Mouse (Mus musculus): Measurements from ENCODE around the gene Serpina3i. TPM values are rescaled to one million over a fixed set of nuclear protein-coding genes. Genes with fewer than 3 reads are reported as not detected.

The Serpina3i gene
- not detected in 2 replicates for polyA plus RNA-seq (2014; fragmentation: Nextera tagmentation; extraction: Ambion mirVana)

DNA sequence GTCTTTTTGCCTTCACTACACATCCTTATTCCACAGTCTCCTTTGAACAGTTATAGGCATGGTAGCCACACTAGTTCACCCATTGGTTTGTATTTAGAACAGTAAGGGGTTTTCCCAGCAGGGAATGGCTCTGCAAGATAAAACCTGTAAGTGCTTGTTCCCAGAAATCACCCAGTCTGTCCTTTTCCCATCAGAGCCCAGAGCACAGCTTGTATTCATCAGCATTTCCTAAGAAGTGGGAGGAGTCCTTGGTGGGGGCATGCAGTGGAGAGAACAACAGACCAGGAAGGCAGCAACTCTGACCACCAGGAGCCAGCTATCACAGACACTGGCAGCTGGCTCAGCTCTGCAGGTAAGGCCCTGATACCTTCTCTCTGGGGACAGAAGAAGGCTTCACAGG, at the start of gene Serpina3i:
TSS of gene Serpina3i (plus strand) at position 260 of the 400 bp plus-strand sequence.
- Histone ChIP-seq H3K4me1 (ENCODE audit: control insufficient read depth, insufficient read depth, low read length) (0 out of 2 replicates have a peak, but pooled peaks cover 4% of the 10 kb centered on the region), H3K27me3 (ENCODE audit: control insufficient read depth, insufficient read depth, low read length) (no peaks in the 10 kb centered on the region), H3K27ac (ENCODE audit: low read depth, low read length) (no peak within 1 kb of the TSS), H3K4me2 (no peak within 1 kb of the TSS), H3K9me3 (replicated peaks; ENCODE audit: control insufficient read depth, low read length) (no peaks in the 10 kb centered on the region), H3K36me3 (ENCODE audit: control insufficient read depth, insufficient read depth, low read length) (no peaks in the 10 kb centered on the region), H3K9ac (ENCODE audit: low read depth, low read length) (no peak within 1 kb of the TSS), H3K4me3 (ENCODE audit: low read depth, low read length) (no peak within 1 kb of the TSS)
- ATAC-seq (replicated peaks; ENCODE audit: insufficient number of reproducible peaks, low FRiP score, low TSS enrichment) = no peak

DNA sequence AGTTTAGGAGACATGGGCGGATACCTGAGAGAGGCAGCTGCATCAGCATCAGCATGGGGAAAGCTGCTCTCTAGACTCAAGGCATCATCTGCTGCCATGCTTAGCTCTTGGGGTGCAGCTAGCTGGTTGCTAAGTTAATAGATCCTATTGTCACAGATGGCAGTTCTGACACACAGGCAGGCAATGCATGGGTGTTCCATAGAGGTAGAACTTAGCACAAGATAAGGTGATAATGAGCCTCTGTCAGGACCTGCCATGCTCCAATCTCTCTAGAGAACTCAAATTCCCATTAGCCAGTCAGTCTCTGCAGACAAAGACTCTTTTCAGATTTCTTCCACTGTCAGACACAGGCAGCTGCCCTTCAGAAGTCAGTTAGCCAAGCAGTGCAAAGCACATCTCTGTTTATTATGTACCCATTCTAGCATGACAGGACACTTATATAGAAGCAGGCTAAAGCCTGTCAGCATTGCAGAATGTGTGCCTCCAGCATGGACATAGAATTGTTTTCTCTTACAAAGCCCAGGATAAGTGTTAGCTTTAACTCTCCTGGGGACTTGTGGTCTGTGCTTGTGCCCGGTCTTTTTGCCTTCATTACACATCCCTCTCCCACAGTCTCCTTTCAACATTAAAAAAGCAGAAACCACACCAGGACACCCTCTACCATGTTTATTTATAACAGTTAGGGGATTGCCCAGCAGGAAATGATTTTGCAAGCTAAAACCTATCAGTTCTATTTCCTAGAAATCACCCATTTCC, 49.1 kb upstream of the Serpina3i start:
- Histone ChIP-seq H3K4me3 (ENCODE audit: low read depth, low read length) (no peak overlapping the region), H3K27ac (ENCODE audit: low read depth, low read length) (no peak overlapping the region), H3K9ac (ENCODE audit: low read depth, low read length) (no peak overlapping the region), H3K9me3 (replicated peaks; ENCODE audit: control insufficient read depth, low read length) (no peaks in the 10 kb centered on the region), H3K4me2 (no peak overlapping the region), H3K27me3 (ENCODE audit: control insufficient read depth, insufficient read depth, low read length) (no peaks in the 10 kb centered on the region), H3K4me1 (ENCODE audit: control insufficient read depth, insufficient read depth, low read length) (no peaks in the 10 kb centered on the region), H3K36me3 (ENCODE audit: control insufficient read depth, insufficient read depth, low read length) (no peaks in the 10 kb centered on the region)
- ATAC-seq (replicated peaks; ENCODE audit: insufficient number of reproducible peaks, low FRiP score, low TSS enrichment) = no peak
- WGBS (ENCODE audit: insufficient replicate concordance) = 65% methylated on average over 2 of the region's 2 CpGs

DNA sequence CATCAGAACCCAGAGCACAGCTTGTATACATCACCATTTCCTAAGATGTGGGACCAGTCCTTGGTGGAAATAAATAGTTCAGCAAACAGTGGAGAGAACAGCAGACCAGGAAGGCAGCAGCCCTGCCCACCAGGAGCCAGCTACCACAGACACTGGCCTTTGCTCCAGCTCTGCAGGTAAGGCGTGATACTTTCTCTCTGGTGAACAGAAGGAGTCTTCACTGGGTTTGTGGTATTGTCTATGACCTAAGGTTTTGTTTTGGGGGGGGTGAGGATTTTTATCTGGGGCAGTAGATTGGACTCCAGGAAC, 48.5 kb upstream of the Serpina3i start, which contains the start of gene Serpina3f:
TSS of gene Serpina3f (plus strand) at position 100 of the 309 bp plus-strand sequence.
- no peak within 1 kb of the TSS for H3K4me3 ChIP-seq (ENCODE audit: low read depth, low read length)
- 48% methylated on average over 1 of the region's 1 CpGs for WGBS (ENCODE audit: insufficient replicate concordance)

DNA sequence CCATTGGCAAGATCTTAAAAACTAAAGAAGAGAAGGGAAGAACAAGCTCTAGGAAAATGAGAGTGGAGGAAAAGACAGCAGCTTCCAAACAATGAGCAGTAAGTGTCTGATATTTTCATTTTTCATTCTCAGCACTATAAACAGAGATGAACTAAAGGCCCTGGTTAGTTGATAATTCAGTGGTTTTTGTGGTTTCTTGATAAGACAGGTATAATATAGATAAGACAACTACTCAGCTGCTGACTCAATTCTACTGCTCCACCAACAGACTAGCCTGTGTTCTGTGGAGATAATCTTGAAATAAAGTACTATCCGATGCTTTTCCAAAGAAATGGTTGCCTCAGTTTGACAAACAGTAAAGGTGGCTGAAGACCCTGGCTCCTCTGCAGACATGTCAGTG, 47.7 kb upstream of the Serpina3i start:
- Histone ChIP-seq H3K9ac (ENCODE audit: low read depth, low read length) (no peak overlapping the region), H3K27me3 (ENCODE audit: control insufficient read depth, insufficient read depth, low read length) (no peaks in the 10 kb centered on the region), H3K4me1 (ENCODE audit: control insufficient read depth, insufficient read depth, low read length) (no peaks in the 10 kb centered on the region), H3K9me3 (replicated peaks; ENCODE audit: control insufficient read depth, low read length) (no peaks in the 10 kb centered on the region), H3K4me2 (no peak overlapping the region), H3K36me3 (ENCODE audit: control insufficient read depth, insufficient read depth, low read length) (no peaks in the 10 kb centered on the region), H3K4me3 (ENCODE audit: low read depth, low read length) (no peak overlapping the region), H3K27ac (ENCODE audit: low read depth, low read length) (no peak overlapping the region)
- 64% methylated on average over 1 of the region's 1 CpGs for WGBS (ENCODE audit: insufficient replicate concordance)
- ATAC-seq (replicated peaks; ENCODE audit: insufficient number of reproducible peaks, low FRiP score, low TSS enrichment) = no peak

More for the DNA sequence above, 48.5 kb upstream of the Serpina3i start, which contains the start of gene Serpina3f:
- ATAC-seq (replicated peaks; ENCODE audit: insufficient number of reproducible peaks, low FRiP score, low TSS enrichment) = no peak
- Histone ChIP-seq H3K27me3 (ENCODE audit: control insufficient read depth, insufficient read depth, low read length) (no peaks in the 10 kb centered on the region), H3K27ac (ENCODE audit: low read depth, low read length) (no peak within 1 kb of the TSS), H3K4me2 (no peak within 1 kb of the TSS), H3K4me1 (ENCODE audit: control insufficient read depth, insufficient read depth, low read length) (no peaks in the 10 kb centered on the region), H3K36me3 (ENCODE audit: control insufficient read depth, insufficient read depth, low read length) (no peaks in the 10 kb centered on the region), H3K9ac (ENCODE audit: low read depth, low read length) (no peak within 1 kb of the TSS), H3K9me3 (replicated peaks; ENCODE audit: control insufficient read depth, low read length) (no peaks in the 10 kb centered on the region)

DNA sequence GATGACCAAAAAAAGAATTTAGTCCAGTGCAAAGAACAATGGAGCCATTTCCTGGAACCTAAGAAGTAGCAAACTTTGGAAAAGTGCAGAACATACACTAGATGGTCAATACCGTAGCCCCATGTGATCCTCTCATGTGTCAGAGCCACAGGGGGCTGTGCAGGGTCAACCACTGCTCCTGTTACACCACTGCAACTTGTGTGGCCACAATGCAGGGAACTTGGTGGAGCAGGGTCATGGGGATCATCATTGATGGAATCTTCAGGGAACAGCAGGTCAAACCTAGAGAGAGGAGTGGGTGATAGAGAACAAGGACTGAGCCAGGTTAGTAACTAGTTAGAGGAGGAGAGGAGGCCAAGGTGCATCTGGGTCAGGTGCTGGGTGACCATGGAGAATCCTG, 41.3 kb upstream of the Serpina3i start:
- Histone ChIP-seq H3K36me3 (ENCODE audit: control insufficient read depth, insufficient read depth, low read length) (no peaks in the 10 kb centered on the region), H3K4me3 (ENCODE audit: low read depth, low read length) (no peak overlapping the region), H3K4me1 (ENCODE audit: control insufficient read depth, insufficient read depth, low read length) (no peaks in the 10 kb centered on the region), H3K27me3 (ENCODE audit: control insufficient read depth, insufficient read depth, low read length) (no peaks in the 10 kb centered on the region), H3K4me2 (no peak overlapping the region), H3K27ac (ENCODE audit: low read depth, low read length) (no peak overlapping the region), H3K9ac (ENCODE audit: low read depth, low read length) (no peak overlapping the region), H3K9me3 (replicated peaks; ENCODE audit: control insufficient read depth, low read length) (no peaks in the 10 kb centered on the region)
- WGBS (ENCODE audit: insufficient replicate concordance) = 93% methylated on average over 1 of the region's 1 CpGs
- no peak for ATAC-seq (replicated peaks; ENCODE audit: insufficient number of reproducible peaks, low FRiP score, low TSS enrichment)

DNA sequence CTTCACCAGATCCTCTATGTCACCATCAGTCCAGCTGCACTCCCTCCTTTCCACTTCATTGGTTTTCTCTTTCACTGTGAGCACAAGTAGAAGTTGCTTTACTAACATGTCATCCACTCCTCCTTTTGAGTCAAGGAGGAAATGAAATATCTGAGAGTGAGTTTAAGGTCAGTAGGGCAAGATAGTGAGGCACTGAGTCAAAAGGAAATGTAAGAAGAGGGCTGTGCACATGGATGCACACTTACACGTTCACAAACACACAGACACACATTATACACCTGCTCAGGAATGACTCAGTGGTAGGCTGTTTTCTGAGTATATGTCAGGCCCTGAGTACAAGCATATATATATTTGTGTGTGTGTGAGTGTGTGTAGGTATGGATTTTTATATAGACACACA, 39.2 kb upstream of the Serpina3i start:
- no peak overlapping the region for H3K9ac ChIP-seq (ENCODE audit: low read depth, low read length)
- H3K4me1 ChIP-seq (ENCODE audit: control insufficient read depth, insufficient read depth, low read length) = no peaks in the 10 kb centered on the region
- WGBS (ENCODE audit: insufficient replicate concordance) = 29% methylated on average over 1 of the region's 1 CpGs
- no peaks in the 10 kb centered on the region for H3K27me3 ChIP-seq (ENCODE audit: control insufficient read depth, insufficient read depth, low read length)
- H3K9me3 ChIP-seq (replicated peaks; ENCODE audit: control insufficient read depth, low read length) = no peaks in the 10 kb centered on the region
- no peak overlapping the region for H3K4me2 ChIP-seq
- no peaks in the 10 kb centered on the region for H3K36me3 ChIP-seq (ENCODE audit: control insufficient read depth, insufficient read depth, low read length)
- no peak for ATAC-seq (replicated peaks; ENCODE audit: insufficient number of reproducible peaks, low FRiP score, low TSS enrichment)
- no peak overlapping the region for H3K27ac ChIP-seq (ENCODE audit: low read depth, low read length)
- H3K4me3 ChIP-seq (ENCODE audit: low read depth, low read length) = no peak overlapping the region

DNA sequence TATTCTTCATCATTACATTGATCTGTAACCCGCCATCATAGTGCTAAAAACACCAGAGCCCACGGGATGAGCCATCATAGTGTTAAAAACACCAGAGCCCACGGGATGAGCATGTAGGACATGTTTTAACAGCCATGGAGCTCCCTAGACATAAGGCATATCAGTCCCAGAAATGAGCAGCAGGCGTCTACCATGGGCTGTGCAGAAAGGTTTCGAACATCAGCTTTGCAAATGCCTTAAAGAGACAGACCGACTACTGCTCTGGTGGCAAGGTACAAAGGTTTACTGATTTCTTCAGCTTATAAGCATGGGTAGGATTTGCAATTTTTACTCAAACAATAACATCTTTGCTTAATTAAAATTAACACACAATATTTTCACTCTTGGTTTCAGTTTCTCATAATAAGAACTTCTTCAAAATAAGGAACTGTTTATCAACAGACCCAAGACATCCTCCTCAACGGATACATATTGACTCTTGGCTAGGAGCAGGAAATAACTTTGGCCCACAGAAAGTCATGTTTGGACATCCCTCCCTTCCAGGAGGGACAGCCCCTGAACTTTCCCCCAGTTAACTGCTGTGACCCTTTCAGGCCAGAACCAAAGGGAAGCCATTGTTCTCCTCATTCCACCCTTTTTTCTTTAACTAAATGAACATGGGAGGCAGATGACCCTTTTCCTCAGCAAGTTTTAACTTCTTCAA, 38.2 kb upstream of the Serpina3i start:
- ATAC-seq (replicated peaks; ENCODE audit: insufficient number of reproducible peaks, low FRiP score, low TSS enrichment) = no peak
- Histone ChIP-seq H3K27me3 (ENCODE audit: control insufficient read depth, insufficient read depth, low read length) (no peaks in the 10 kb centered on the region), H3K4me3 (ENCODE audit: low read depth, low read length) (no peak overlapping the region), H3K9me3 (replicated peaks; ENCODE audit: control insufficient read depth, low read length) (no peaks in the 10 kb centered on the region), H3K4me2 (no peak overlapping the region), H3K36me3 (ENCODE audit: control insufficient read depth, insufficient read depth, low read length) (no peaks in the 10 kb centered on the region), H3K9ac (ENCODE audit: low read depth, low read length) (no peak overlapping the region), H3K4me1 (ENCODE audit: control insufficient read depth, insufficient read depth, low read length) (no peaks in the 10 kb centered on the region), H3K27ac (ENCODE audit: low read depth, low read length) (no peak overlapping the region)
- WGBS (ENCODE audit: insufficient replicate concordance) = 65% methylated on average over 7 of the region's 7 CpGs

DNA sequence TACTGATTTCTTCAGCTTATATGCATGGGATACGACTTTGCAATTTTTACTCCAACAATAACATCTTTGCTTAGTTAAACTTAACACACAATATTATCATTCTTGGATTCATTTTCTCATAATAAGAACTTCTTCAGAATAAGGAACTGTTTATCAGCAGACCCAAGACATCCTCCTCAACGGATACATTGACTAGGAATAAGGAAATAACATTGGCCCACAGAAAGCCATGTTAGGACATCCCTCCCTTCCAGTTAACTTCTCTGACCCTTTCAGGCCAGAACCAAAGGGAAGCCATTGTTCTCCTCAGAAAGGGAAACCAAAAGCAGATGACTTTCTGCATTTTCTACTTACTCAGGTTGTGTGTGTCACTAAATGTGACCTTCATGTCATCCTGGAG, 32.2 kb upstream of the Serpina3i start:
- 58% methylated on average over 2 of the region's 2 CpGs for WGBS (ENCODE audit: insufficient replicate concordance)
- Histone ChIP-seq H3K4me2 (no peak overlapping the region), H3K9me3 (replicated peaks; ENCODE audit: control insufficient read depth, low read length) (no peaks in the 10 kb centered on the region), H3K9ac (ENCODE audit: low read depth, low read length) (no peak overlapping the region), H3K27ac (ENCODE audit: low read depth, low read length) (no peak overlapping the region), H3K36me3 (ENCODE audit: control insufficient read depth, insufficient read depth, low read length) (no peaks in the 10 kb centered on the region), H3K4me3 (ENCODE audit: low read depth, low read length) (no peak overlapping the region), H3K4me1 (ENCODE audit: control insufficient read depth, insufficient read depth, low read length) (no peaks in the 10 kb centered on the region), H3K27me3 (ENCODE audit: control insufficient read depth, insufficient read depth, low read length) (no peaks in the 10 kb centered on the region)
- no peak for ATAC-seq (replicated peaks; ENCODE audit: insufficient number of reproducible peaks, low FRiP score, low TSS enrichment)

DNA sequence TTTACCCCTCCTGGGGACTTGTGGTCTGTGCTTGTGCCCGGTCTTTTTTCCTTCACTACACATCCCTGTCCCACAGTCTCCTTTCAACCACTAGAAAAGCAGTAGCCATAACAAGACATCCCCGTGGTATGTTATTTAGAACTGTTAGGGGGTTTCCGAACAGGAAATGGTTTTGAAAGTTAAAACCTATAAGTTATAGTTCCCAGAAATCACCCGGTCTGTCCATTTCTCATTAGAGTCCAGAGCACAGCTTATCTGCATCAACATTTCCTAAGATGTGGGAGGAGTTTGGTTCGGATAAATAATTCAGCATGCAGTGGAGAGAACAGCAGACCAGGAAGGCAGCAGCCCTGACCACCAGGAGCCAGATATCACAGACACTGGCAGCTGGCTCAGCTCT, 27.0 kb upstream of the Serpina3i start, which contains the start of gene Serpina3g:
TSS of gene Serpina3g (plus strand) at position 331 of the 400 bp plus-strand sequence.
- Histone ChIP-seq H3K9ac (ENCODE audit: low read depth, low read length) (no peak within 1 kb of the TSS), H3K9me3 (replicated peaks; ENCODE audit: control insufficient read depth, low read length) (no peaks in the 10 kb centered on the region), H3K27ac (ENCODE audit: low read depth, low read length) (no peak within 1 kb of the TSS), H3K4me3 (ENCODE audit: low read depth, low read length) (no peak within 1 kb of the TSS), H3K27me3 (ENCODE audit: control insufficient read depth, insufficient read depth, low read length) (no peaks in the 10 kb centered on the region), H3K4me1 (ENCODE audit: control insufficient read depth, insufficient read depth, low read length) (no peaks in the 10 kb centered on the region), H3K4me2 (no peak within 1 kb of the TSS), H3K36me3 (ENCODE audit: control insufficient read depth, insufficient read depth, low read length) (no peaks in the 10 kb centered on the region)
- no peak for ATAC-seq (replicated peaks; ENCODE audit: insufficient number of reproducible peaks, low FRiP score, low TSS enrichment)
- WGBS (ENCODE audit: insufficient replicate concordance) = 54% methylated on average over 5 of the region's 5 CpGs
